Mouse (Mus musculus) embryonic fibroblast, embryonic 13.5 days (primary cell): Measurements from ENCODE around the gene Foxm1.

Source experiments
- CTCF ChIP-seq: IDR thresholded peaks from 2 replicates; pipeline ENCODE4 v1.5.1; 2011; ENCODE audit warnings: mild to moderate bottlenecking, control low read depth, low read length, moderate library complexity, borderline replicate concordance; ENCODE audit not compliant: insufficient read depth
- POLR2A ChIP-seq: IDR thresholded peaks from 2 replicates; pipeline ENCODE4 v1.6.1; 2011; ENCODE audit warnings: low read depth, mild to moderate bottlenecking, control low read depth, low read length, moderate library complexity

DNA sequence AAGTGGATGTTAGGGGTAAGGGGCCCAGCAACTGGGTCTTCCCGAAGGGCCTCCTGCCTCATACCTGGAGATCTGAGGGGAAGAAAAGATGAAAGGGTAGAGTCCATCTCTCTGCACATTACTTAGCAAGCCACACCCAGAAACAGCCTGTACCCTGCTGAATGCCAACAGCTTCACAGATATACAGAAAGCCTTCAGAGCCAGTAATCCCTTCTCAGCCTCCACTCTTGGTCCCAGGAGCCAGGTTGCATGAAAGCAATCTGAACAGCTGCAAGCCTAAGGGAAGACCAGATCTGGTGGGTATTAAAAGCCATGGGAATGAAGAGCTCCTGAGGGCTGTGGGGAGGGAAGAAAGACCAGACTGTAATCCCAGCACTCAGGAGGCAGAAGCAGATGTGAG, 26.4 kb downstream of the Foxm1 start:
- TF ChIP-seq POLR2A (no peak), CTCF (no peak)
